Mouse (Mus musculus) bone marrow, adult 2 months (tissue): ENCODE results near the gene Lmo2.

Experiments
- CTCF ChIP-seq: fragments of 200-500 bp; IDR thresholded peaks from 2 replicates; pipeline ENCODE4 v1.5.1; 2011; ENCODE audit warnings: low read length, control low read depth; ENCODE audit not compliant: control insufficient read depth, insufficient read depth
- POLR2A ChIP-seq: fragments of 200-500 bp; IDR thresholded peaks from 2 replicates; pipeline ENCODE4 v1.6.1; 2011; ENCODE audit warnings: low read depth, mild to moderate bottlenecking, control low read depth, low read length, borderline replicate concordance; ENCODE audit not compliant: control insufficient read depth

DNA sequence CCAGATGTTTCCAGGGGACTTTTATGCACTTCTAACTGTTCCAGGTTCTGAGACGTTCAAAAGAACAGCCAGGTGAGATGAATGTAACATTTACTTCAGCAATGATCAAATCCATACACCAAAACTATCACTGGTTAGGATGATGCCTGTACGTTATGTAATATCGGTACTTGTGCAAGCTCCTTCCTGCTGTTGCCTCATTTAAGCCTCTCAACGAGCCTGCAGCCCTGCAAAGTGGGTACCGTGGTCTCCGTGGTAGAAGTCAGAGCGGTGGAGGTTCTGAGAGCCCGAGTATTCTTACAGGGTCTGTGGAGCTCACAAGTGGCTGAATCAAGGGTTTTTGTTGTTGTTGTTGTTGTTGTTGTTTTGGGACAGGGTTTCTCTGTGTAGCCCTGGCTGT is 10.9 kb upstream of the Lmo2 start:
- TF ChIP-seq CTCF (no peak), POLR2A (no peak)
